Mouse (Mus musculus): ENCODE results near the gene Gm20518. TPM values are rescaled to one million over a fixed set of nuclear protein-coding genes. Genes with fewer than 3 reads are reported as not detected.

Gene Gm20518
- total RNA-seq (2021), result under 1 TPM; 0.29 to 0.36 TPM
- long read RNA-seq, experiment 1, partial matches to known transcripts, result 0 of 8 reads
- long read RNA-seq, experiment 1, other reads (novel, unspliced or antisense), result 8 of 8 reads
- long read RNA-seq, experiment 2, partial matches to known transcripts, result 1 of 13 reads
- long read RNA-seq, experiment 2, other reads (novel, unspliced or antisense), result 12 of 13 reads

GRCm38 (mm10) chr16:17891567-17891959 is at the start of gene Gm20518:
Gm20518 (minus strand) TSS chr16:17891671.
- peak; percentile 97 to 99 for DNase-seq (ENCODE audit: low spot score in 2 of 2)

- DNase-seq (ENCODE audit: low spot score in 2 of 2), result no peak
Observed at GRCm38 (mm10) chr16:17939255-17939751, 47.8 kb upstream of the Gm20518 start.

- DNase-seq (ENCODE audit: low spot score in 2 of 2), result peak in 1 of 2 experiments; percentile 30
Observed at GRCm38 (mm10) chr16:17938821-17939220, 47.4 kb upstream of the Gm20518 start.

DNA sequence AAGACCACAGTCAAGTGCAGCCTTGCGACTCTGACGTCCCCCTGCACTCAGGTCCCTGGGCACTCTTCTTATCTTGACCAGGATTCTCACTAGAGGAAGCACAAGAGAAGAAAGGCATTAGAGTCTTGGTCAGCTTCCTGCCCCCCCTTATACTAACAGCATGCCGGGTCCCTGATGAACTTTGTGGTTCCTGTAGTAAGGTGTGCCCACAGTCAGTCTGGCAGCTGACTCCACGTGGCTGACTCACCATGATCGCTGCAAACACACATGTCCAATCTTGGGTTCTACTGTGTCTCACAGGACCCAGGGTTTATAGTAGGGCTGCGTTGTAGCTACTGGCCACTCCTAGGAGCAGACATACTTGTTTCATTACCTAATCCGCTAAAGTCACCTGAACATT is 46.7 kb upstream of the Gm20518 start:
- no peak for DNase-seq (ENCODE audit: low spot score in 2 of 2)

DNA sequence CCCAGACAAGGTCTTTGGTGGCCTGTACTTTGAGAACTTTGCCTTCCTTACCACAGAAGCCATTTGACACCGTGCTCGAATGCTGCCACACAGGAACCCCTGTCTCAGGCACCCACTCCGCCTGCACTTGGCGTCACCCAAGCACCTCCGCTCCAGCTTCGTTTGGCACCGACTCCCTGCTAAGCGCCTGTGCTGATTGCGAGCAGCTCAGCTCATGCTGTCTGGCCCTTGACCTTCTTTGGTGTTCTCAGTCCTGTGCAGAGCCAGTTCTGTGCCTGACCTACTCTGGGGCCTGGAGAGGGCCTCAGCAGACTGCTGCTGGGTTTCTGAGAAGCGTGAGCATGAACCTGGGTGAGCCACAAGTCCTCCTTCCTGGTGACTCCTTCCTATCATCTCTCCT is 45.3 kb upstream of the Gm20518 start:
- DNase-seq (ENCODE audit: low spot score in 2 of 2), result no peak

GRCm38 (mm10) chr16:17934445-17934910 is 43.0 kb upstream of the Gm20518 start:
- no peak for DNase-seq (ENCODE audit: low spot score in 2 of 2)

DNA sequence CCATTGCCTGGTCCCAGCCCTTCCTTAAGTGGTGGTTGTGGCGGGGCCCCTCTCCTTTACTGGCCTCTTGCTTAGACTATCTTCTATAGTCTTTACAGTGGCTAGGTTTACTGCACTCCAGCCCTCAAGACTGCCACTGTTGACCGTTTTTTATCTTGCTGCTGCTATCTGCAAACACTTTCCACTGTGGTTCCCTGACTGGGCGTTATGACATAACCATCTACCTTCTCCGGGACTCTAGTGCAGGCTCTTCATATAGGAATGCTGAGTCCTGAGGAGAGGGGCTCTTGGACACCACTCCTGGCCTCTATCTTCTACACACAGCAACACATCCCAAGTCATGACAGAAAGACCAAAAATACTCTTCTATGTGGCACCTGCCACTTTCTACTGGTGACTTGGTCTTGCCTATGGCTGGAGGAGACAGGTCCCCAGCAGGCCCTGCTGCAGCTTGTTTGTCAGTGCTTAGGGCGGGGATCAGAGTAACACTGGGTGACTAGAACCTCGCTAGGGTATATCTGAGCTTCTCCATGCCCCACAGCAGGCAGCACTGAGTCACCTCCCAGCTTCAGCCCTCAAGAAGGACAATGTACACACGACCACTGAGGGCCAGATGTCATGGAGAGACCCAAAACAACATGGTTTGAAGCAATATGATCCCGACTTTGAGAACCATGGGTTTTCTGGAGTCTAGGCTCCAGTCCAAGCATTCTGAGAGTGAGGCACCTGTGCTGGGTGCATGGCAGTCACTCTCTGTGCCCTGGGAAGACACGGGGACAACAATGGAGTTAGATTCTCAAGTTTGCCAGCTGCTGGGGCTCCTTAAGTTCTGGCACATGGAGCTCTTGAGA is 42.3 kb upstream of the Gm20518 start:
- no peak for DNase-seq (ENCODE audit: low spot score in 2 of 2)

GRCm38 (mm10) chr16:17931906-17932460 is 40.5 kb upstream of the Gm20518 start:
- no peak for DNase-seq (ENCODE audit: low spot score in 2 of 2)

DNA sequence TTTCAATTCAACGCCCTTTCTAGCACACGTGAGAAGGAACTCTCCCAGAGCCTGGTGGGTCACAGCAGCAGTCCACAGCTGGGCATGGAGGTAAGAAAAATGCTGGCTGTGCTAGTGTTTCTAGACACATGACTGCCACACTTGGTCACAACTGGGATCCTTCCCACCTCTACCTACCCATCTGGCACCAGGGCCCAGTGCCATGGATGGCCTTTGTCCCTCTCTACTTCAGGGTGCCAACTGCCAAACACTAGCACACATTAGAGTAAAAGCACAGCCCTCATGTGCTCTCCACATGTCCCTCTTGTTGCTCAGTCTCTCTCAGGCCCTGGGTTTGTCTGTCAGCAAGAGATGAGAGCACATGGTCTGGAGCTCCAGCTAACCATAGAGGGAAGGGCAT is 38.2 kb upstream of the Gm20518 start:
- no peak for DNase-seq (ENCODE audit: low spot score in 2 of 2)

DNA sequence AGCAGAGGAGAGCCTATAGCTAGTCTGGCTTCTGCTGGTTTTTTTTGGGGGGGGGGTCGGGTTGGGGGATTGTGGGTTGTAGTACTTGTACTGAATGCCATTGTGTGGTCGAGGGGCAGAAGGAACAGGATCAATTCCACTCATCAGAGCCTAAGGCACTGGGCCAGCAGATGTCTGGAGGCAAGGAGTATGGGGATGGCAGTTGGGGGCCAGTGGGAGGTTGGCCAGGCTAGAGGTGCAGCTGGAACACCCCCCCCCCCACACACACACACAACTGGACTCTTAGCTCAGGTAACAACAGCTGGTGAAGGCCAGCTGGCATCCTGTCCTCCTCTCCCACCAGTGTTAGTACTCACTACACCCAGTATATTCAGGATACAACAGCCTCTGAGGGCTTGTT is 37.7 kb upstream of the Gm20518 start:
- no peak for DNase-seq (ENCODE audit: low spot score in 2 of 2)

DNA sequence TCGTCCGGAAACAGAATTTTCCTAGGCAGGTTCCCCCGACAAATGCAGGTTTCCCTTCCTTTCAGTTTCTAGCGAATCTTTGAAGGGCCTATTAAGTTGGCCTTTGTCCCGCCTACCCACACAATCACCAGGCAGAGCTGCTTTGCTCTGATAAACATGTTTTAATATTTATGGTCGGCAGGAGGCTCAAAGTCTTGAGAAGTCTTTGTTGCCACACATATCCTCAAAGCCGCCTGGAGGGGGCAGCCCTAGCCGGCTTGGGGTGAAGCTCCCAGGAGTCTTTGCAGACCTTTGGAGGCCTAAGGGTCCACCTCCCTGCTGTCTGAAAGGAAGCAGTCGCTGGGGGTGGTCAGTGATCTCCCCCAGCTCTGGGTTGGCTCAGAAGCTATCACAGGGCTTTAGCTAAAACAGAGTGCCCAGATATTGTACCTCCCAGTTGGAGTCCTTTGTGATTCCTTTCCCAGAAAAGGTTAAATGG is 37.2 kb upstream of the Gm20518 start:
- peak; percentile 42 to 67 for DNase-seq (ENCODE audit: low spot score in 2 of 2)

DNA sequence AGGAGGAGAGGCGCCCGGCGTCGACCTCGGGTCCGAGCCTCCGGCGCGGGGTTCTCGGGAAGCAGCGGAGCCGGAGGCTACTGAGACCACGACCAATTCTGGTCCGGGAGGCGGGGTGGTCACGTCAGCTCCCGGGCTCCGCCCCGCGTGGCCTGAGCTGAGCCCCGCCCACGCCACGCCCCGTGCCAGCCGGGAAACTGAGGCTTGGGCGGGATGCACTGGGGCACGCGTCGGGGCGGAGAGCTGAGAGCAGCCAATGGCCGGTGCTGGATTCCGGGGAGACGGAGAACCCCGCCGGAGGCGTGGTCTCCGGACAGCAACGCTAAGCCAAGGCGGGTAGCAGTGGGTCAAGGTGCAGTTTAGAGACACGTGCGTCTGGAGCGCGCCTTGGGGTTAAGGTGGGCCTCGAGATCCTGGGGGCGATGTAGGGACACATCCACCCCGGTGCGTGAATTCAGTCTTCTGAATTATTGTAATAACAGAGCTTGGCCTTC is 36.7 kb upstream of the Gm20518 start, which contains the start of gene Slc25a1:
Gene Slc25a1, minus strand, starts transcription at position 133 of the 494 bp plus-strand sequence.
- peak; percentile 41 to 70 for DNase-seq (ENCODE audit: low spot score in 2 of 2)

DNA sequence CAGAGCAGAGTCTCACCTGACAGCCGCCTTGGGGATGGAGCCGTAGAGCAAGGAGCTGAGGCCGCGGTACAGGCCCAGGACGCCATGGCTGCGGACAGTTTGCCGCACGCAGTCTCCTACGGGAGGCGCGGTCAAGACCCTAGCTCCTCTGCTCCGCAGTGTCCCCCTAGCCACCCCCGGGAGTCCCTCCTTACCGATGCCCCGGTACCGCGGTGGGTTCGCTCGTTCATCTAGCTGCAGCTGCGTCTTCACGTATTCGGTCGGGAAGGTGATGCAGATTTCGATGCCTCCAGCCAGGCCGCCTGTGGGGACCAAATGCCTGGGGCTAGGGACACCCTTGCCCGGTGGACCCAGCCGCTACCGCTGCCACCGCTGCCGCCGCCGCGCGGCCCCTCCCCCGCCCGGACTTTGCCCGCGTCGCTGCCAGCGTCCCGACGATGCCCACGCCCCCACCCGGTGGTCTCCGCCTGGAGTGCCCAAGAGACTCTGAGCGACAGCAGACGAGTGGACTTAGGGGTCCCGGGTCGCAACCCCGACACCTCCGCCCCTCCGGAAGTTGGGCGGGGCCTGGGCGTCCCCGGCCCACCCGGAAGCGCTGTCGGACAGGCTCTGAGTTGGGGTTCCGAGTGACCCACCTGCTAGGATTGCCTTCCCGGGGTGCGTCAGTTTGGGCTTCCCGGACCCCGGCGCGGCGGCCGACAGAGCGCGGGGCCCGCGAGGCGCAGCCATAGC is 36.0 kb upstream of the Gm20518 start:
- DNase-seq (ENCODE audit: low spot score in 2 of 2), result peak in 1 of 2 experiments; percentile 30

DNA sequence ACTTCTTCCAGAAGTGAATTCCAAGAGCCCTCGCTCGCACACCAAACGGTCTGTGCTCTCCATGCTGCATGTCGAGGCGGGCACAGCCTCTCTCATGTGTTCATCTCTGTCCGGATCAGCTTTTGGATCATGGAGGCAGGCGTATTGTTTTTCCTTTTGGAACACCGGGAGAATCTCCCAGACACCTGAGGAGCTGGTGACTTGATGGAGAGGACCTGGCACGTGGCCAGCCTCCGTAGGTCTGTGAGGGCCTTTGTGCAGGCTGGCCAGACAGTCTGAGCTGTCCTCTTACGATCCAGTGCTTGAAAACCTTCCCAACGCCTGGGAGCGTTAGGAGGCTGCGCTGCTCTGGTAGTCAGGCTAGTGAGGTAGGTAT is 30.7 kb upstream of the Gm20518 start:
- no peak for DNase-seq (ENCODE audit: low spot score in 2 of 2)

DNA sequence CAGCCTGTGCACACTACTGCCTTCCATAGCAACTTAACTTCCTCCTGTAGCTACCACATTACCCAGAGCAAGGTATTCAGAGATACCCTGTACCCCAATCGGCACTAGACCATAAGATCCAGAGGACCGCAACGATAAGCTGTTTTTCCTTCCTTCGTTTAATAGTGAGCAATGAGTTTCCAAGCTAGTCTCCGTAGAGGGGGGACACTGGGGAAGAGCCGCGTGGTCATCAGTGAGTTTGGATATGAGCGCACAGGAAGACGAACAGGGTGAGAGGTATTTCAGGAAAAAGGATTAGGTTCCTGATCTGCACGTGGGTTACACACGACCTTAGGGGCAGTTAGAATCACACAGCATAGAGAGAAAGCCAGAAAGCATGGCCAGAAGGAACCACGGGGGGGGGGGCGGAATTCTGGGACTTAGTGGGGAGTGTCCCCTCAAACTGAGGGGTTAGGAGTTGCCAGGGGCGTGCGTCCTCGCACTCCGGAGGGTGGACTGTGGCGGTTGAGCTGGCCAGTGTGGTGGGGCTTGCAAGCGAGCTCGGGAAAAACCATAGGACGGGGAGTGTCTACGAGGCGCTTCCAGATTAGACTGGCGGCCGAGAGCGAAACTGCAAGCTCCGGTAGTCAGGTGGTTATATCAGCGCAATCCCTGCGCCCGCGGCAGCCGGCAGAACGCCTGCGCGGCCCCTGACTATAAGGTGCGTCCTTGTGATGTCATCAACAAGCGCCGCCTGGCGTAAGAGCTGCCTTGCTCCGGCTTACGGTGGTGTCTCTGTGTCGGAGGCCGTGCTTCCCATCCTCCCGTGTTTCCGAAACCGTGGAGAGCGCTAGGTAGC is 30.1 kb upstream of the Gm20518 start:
- DNase-seq (ENCODE audit: low spot score in 2 of 2), result peak; percentile 91 to 96

- no peak for DNase-seq (ENCODE audit: low spot score in 2 of 2)
Observed at GRCm38 (mm10) chr16:17920586-17920985, 29.1 kb upstream of the Gm20518 start.

- no peak for DNase-seq (ENCODE audit: low spot score in 2 of 2)
Observed at GRCm38 (mm10) chr16:17914307-17915249, 23.1 kb upstream of the Gm20518 start, which contains the start of gene Gsc2. Gsc2 (minus strand) TSS chr16:17915059.

DNA sequence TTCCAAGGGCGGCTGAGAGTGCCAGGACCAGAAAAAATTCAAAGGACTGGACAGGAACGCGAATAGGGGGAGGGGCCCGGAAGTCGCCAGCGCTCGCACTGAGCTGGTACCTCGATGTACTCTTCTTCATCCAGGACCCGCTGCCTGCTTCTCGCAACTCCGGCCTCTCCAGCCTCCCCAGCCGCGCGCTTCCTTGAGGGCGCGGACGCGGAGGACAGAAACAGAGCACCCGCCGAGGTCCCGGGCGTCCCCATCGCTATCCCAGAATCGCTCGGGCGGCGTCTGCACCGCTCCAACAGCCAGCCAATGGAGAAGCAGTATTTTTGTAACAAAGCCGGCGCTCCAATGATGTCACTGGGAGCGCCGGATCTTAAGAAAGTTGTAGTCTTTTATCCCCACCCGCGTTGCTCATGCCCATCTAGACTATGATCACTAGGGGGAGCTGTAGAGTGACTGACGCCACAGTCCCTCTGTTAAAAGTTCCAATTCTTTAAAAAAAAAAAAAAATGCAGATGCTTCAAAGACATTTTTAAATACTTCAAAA is 19.7 kb upstream of the Gm20518 start, which contains the start of gene Ess2:
Gene Ess2, minus strand, starts transcription at position 297 of the 544 bp plus-strand sequence.
- peak; percentile 62 to 86 for DNase-seq (ENCODE audit: low spot score in 2 of 2)
